Mouse (Mus musculus): Measurements from ENCODE around the gene Clic6. TPM values are rescaled to one million over a fixed set of nuclear protein-coding genes. Genes with fewer than 3 reads are reported as not detected.
A peak's percentile ranks its signal among the peaks of the same experiment; 100 is the strongest.

Gene Clic6
- total and polyA plus RNA-seq, 2 experiments from 2014 or later, result 6.2 to 7.7 TPM

DNA sequence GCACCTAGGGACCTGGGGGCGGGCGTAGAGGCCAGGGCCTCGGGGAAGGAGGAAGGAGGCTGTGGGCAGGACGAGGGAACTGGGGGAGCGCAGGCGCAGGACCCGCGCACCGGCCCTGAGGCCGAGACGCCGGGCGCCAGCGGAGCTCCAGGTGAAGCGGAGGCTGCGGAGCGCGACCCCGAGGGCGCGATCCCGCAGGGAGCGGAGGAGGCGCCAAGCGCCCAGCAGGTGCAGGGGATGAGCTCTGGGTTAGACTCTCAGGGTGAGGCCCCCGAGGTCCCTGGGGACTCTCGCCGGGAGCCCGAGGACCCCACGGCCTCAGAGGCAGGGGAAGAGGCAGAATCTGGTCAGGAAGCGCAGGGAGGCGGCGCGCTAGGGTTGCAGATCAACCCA, 13.0 kb downstream of the Clic6 start:
- Histone ChIP-seq H3K4me2 (ENCODE audit: low read depth, low read length) (peak overlapping the region; percentile 86), H3K36me3 (ENCODE audit: insufficient read depth, low read length) (no peaks in the 10 kb centered on the region), H3K27ac (peak overlapping the region; percentile 36; the same call in 1 of the 2 replicates), H3K9ac (replicated peaks; ENCODE audit: low read length) (peak overlapping the region; percentile 46), H3K9me3 (ENCODE audit: low read length) (no peaks in the 10 kb centered on the region), H3K4me3 (ENCODE audit: low read length) (peak overlapping the region; percentile 47), H3K4me1 (ENCODE audit: insufficient read depth, low read length) (0 out of 2 replicates have a peak, but pooled peaks cover 9% of the 10 kb centered on the region), H3K27me3 (ENCODE audit: insufficient read depth, low read length) (peaks cover 25% of the 10 kb centered on the region)
- no peak for TF ChIP-seq CTCF (IDR thresholded peaks at IDR 0.05; ENCODE audit: low read depth)
- WGBS, result 1% methylated on average over 34 of the region's 34 CpGs
- ATAC-seq (peak; percentile 29; the same call in 1 of the 2 replicates), DNase-seq (ENCODE audit: low spot score) (peak; percentile 11)

DNA sequence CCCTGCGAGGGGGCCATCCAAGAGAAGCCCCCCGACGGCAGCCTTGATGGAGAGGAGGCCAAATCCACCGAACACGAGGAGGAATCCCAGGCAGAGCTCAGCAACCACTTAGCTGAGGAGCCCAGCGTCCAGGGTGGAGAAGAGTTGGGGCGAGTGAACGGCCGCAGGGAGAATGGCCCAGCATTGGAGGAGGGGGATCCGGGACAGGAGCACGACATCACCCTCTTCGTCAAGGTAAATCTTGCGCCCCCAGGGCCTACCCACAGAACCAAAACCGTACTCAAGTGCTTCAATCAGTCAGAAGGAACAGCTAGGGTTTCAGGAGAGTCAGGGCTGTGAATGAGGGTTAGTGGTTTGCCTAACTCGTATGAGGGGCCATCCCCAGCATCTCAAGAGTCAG, 13.8 kb downstream of the Clic6 start:
- DNase-seq (ENCODE audit: low spot score), result no peak
- Histone ChIP-seq H3K9ac (replicated peaks; ENCODE audit: low read length) (peak overlapping the region; percentile 46), H3K4me3 (ENCODE audit: low read length) (peak overlapping the region; percentile 47), H3K27me3 (ENCODE audit: insufficient read depth, low read length) (peaks cover 25% of the 10 kb centered on the region), H3K4me1 (ENCODE audit: insufficient read depth, low read length) (0 out of 2 replicates have a peak, but pooled peaks cover 9% of the 10 kb centered on the region), H3K9me3 (ENCODE audit: low read length) (no peaks in the 10 kb centered on the region), H3K4me2 (ENCODE audit: low read depth, low read length) (peak overlapping the region; percentile 86), H3K36me3 (ENCODE audit: insufficient read depth, low read length) (no peaks in the 10 kb centered on the region), H3K27ac (0 out of 2 replicates have a peak overlapping the region, but pooled peaks have one; percentile 36)
- 25% methylated on average over 15 of the region's 15 CpGs for WGBS
- no peak for TF ChIP-seq CTCF (IDR thresholded peaks at IDR 0.05; ENCODE audit: low read depth)
- no peak for ATAC-seq

DNA sequence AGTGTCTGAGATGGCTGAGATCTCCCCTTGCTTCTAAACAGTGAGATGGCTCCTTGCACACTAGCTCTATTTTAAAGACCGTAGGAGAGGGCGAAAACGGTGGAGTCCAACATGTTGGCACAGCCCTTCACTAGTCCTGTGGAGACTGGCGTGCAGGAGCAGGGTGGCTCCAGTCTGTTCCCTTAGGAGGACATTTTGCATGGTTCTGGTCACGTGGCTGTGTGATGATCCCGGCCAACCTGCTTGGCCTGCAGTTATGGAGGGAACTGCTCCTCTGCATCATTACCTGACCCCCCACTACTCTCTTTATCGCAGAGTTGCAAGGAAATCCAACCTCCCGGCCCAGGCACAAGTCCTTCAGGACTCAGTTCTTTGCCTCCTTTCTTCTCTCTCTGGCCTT, 15.0 kb downstream of the Clic6 start:
- Histone ChIP-seq H3K9ac (replicated peaks; ENCODE audit: low read length) (no peak overlapping the region), H3K27ac (no peak overlapping the region), H3K36me3 (ENCODE audit: insufficient read depth, low read length) (no peaks in the 10 kb centered on the region), H3K4me3 (ENCODE audit: low read length) (no peak overlapping the region), H3K4me1 (ENCODE audit: insufficient read depth, low read length) (0 out of 2 replicates have a peak, but pooled peaks cover 9% of the 10 kb centered on the region), H3K27me3 (ENCODE audit: insufficient read depth, low read length) (peaks cover 25% of the 10 kb centered on the region), H3K9me3 (ENCODE audit: low read length) (no peaks in the 10 kb centered on the region), H3K4me2 (ENCODE audit: low read depth, low read length) (no peak overlapping the region)
- 82% methylated on average over 8 of the region's 8 CpGs for WGBS
- no peak for TF ChIP-seq CTCF (IDR thresholded peaks at IDR 0.05; ENCODE audit: low read depth)
- ATAC-seq (no peak), DNase-seq (ENCODE audit: low spot score) (no peak)

DNA sequence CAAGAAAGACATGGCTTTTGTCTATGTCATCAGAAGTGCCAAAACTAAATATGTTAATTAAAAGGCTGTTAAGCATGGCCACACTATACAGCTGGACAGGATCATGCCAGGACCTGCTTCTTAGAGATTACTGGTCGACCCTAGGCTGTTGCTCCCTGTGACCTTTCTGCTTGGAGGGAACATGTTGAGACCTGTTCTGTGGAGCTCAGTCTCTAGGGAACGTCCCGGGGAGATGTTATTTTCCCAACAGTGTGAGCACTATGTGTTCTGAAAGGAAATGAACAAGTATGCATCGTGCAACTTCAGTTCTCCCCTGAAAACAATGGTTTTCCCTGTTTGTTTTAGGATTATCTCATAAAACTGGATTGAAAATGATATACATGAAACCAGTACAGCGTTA, 17.6 kb downstream of the Clic6 start:
- Histone ChIP-seq H3K9ac (replicated peaks; ENCODE audit: low read length) (no peak overlapping the region), H3K27ac (no peak overlapping the region), H3K4me2 (ENCODE audit: low read depth, low read length) (no peak overlapping the region), H3K27me3 (ENCODE audit: insufficient read depth, low read length) (peaks cover 23% of the 10 kb centered on the region), H3K4me3 (ENCODE audit: low read length) (no peak overlapping the region), H3K36me3 (ENCODE audit: insufficient read depth, low read length) (no peaks in the 10 kb centered on the region), H3K4me1 (ENCODE audit: insufficient read depth, low read length) (0 out of 2 replicates have a peak, but pooled peaks cover 9% of the 10 kb centered on the region), H3K9me3 (ENCODE audit: low read length) (no peaks in the 10 kb centered on the region)
- TF ChIP-seq CTCF (IDR thresholded peaks at IDR 0.05; ENCODE audit: low read depth), result no peak
- ATAC-seq, result no peak
- WGBS, result 73% methylated on average over 5 of the region's 5 CpGs
- no peak for DNase-seq (ENCODE audit: low spot score)

DNA sequence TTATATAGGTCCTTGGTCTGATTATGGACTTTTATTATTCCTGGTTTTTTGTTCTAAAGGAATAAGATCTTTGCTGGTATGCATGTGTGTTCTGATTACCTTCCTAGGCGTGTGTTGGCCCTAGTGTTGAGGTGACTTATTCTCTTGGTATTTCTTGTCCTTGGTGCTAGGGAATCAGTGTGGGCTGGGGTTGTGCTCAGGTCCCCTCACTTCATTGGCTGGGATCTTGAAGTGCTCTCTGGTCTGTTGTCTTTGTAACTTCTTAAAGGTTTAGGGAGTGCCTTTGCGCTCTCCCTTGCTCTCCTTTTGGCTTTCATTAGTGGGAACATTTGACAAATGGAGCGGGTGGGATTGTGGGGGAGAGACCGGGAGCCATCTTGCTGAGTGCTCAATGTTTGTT, 22.0 kb downstream of the Clic6 start:
- DNase-seq (ENCODE audit: low spot score) (no peak), ATAC-seq (no peak)
- Histone ChIP-seq H3K4me3 (ENCODE audit: low read length) (no peak overlapping the region), H3K27ac (no peak overlapping the region), H3K27me3 (ENCODE audit: insufficient read depth, low read length) (no peaks in the 10 kb centered on the region; the same call in 1 of the 2 replicates), H3K4me1 (ENCODE audit: insufficient read depth, low read length) (peaks cover 5% of the 10 kb centered on the region; the same call in 1 of the 2 replicates), H3K9me3 (ENCODE audit: low read length) (no peaks in the 10 kb centered on the region), H3K36me3 (ENCODE audit: insufficient read depth, low read length) (no peaks in the 10 kb centered on the region), H3K4me2 (ENCODE audit: low read depth, low read length) (no peak overlapping the region), H3K9ac (replicated peaks; ENCODE audit: low read length) (no peak overlapping the region)
- TF ChIP-seq CTCF (IDR thresholded peaks at IDR 0.05; ENCODE audit: low read depth), result no peak
- 86% methylated on average over 4 of the region's 4 CpGs for WGBS

DNA sequence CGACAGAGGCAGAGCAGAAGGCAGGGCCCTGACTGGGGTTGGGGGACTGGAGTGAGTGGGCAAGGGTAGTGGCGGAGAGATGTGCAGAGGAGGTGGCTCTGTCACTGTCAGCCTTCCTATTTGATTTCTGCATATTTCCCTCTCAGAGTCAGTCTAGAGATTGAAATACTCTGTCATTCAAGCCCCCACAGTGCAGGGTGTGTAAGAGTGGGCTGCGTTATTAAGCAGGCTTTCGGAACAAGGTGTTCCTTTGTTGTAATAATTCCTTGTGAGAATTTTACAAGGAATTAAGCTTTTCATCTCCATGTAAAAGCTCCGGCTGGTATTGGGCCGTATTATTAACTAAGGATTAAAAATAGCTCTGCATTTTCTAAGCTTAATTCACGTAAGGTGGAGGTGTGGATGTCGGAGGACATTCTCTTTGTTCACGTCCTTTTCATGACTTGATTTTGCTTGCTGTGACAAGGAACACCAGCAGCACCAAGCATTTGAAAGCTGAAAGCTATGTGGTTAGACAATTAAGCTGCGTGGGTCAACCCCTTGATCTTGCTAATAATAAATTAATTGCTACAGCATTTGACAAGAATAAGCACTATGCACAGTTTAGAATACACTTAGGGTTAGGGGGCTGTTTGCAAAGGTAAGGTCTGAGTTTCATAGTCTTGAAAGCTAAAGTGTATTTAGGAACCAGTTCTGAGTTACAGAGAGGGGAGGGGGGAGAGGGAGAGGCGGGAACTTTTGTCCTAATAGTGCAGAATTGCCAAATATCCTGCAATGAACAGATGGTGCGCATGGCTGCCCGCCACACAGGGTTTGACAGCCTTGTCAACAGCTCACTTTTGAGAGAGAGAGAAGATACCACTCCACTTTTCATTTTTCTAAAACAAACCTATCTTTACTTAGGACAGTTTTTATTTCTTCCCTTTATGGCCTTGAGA, 25.6 kb downstream of the Clic6 start:
- peaks cover 5% of the 10 kb centered on the region; the same call in 1 of the 2 replicates for H3K4me1 ChIP-seq (ENCODE audit: insufficient read depth, low read length)
- 56% methylated on average over 13 of the region's 13 CpGs for WGBS
- ATAC-seq, result peak; percentile 32; the same call in 1 of the 2 replicates
- no peaks in the 10 kb centered on the region for H3K36me3 ChIP-seq (ENCODE audit: insufficient read depth, low read length)
- H3K4me2 ChIP-seq (ENCODE audit: low read depth, low read length), result no peak overlapping the region
- peak; percentile 73 for DNase-seq (ENCODE audit: low spot score)
- no peak overlapping the region for H3K4me3 ChIP-seq (ENCODE audit: low read length)
- no peak overlapping the region for H3K27ac ChIP-seq
- no peak for TF ChIP-seq CTCF (IDR thresholded peaks at IDR 0.05; ENCODE audit: low read depth)
- H3K9me3 ChIP-seq (ENCODE audit: low read length), result no peaks in the 10 kb centered on the region
- no peak overlapping the region for H3K9ac ChIP-seq (replicated peaks; ENCODE audit: low read length)
- H3K27me3 ChIP-seq (ENCODE audit: insufficient read depth, low read length), result no peaks in the 10 kb centered on the region; the same call in 1 of the 2 replicates

Data from hindbrain, postnatal 0 days (tissue).